Mouse (Mus musculus): Measurements from ENCODE around the gene Lrba.

GRCm38 (mm10) chr3:86375276-86375675, 150.8 kb downstream of the Lrba start:
- TF ChIP-seq CTCF (IDR thresholded peaks at IDR 0.05; ENCODE audit: extremely low read depth, insufficient read depth, low read length): no peak
- no peak for TF ChIP-seq POLR2A (IDR thresholded peaks at IDR 0.05; ENCODE audit: extremely low read depth, insufficient read depth, low read length)
